Mouse (Mus musculus) thymus, adult 2 months (tissue): ENCODE measurements around the gene Mavs.

Experiments
- CTCF ChIP-seq: fragments of 200-500 bp; IDR thresholded peaks from 2 replicates; pipeline ENCODE4 v1.5.1; 2012; ENCODE audit warnings: mild to moderate bottlenecking, control low read depth, low read length, moderate library complexity, borderline replicate concordance; ENCODE audit not compliant: control insufficient read depth, poor library complexity, insufficient read depth; ENCODE audit errors: extremely low read depth
- POLR2A ChIP-seq: fragments of 200-500 bp; IDR thresholded peaks from 2 replicates; pipeline ENCODE4 v1.6.1; 2012; ENCODE audit warnings: mild to moderate bottlenecking, low read length, control low read depth, moderate library complexity; ENCODE audit not compliant: control insufficient read depth, poor library complexity, insufficient read depth; ENCODE audit errors: extremely low read depth

GRCm38 (mm10) chr2:131189521-131190309 lies 44.1 kb upstream of the Mavs start:
- TF ChIP-seq CTCF, result no peak
- TF ChIP-seq POLR2A, result no peak
